Mouse (Mus musculus) cerebellum, adult (tissue): Measurements from ENCODE around the gene Arih2.

Experiments
- ATAC-seq: cut with Nextera tagmentation; 2 replicates; pipeline ENCODE4 v1.9.2; 2017; ENCODE audit warnings: mild to moderate bottlenecking, moderate library complexity, mixed read lengths; ENCODE audit not compliant: insufficient number of reproducible peaks, low FRiP score, low TSS enrichment

Arih2 gene

GRCm38 (mm10) chr9:108591462-108591861 lies 57.7 kb downstream of the Arih2 start:
- no peak for ATAC-seq

DNA sequence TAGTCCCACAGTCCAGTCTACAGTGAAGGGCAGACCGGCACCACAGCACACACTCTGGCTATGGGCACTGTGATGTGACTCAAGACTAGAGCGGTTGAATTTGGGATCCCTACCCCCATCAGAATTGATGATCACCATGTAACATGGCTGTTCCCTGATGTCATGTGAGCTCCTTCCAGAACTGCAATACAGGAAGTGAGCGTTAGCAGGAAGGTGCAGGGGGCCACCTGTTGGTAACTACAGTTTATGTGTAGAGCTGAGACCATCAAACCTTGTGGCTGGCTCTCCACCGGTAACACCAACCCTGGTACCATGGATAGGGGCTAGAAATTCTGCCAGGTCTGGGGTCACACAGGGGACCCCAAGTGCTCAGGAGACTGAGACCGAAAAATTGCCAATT lies 60.0 kb downstream of the Arih2 start:
- ATAC-seq = no peak

GRCm38 (mm10) chr9:108587571-108588180 lies 61.5 kb downstream of the Arih2 start:
- peak; percentile 82 for ATAC-seq

GRCm38 (mm10) chr9:108579344-108579690 lies 69.9 kb downstream of the Arih2 start:
- ATAC-seq = no peak

GRCm38 (mm10) chr9:108578545-108579343 lies 70.4 kb downstream of the Arih2 start, which contains the start of gene Wdr6:
Gene Wdr6, minus strand, starts transcription at chr9:108578739.
- peak; percentile 77 for ATAC-seq

DNA sequence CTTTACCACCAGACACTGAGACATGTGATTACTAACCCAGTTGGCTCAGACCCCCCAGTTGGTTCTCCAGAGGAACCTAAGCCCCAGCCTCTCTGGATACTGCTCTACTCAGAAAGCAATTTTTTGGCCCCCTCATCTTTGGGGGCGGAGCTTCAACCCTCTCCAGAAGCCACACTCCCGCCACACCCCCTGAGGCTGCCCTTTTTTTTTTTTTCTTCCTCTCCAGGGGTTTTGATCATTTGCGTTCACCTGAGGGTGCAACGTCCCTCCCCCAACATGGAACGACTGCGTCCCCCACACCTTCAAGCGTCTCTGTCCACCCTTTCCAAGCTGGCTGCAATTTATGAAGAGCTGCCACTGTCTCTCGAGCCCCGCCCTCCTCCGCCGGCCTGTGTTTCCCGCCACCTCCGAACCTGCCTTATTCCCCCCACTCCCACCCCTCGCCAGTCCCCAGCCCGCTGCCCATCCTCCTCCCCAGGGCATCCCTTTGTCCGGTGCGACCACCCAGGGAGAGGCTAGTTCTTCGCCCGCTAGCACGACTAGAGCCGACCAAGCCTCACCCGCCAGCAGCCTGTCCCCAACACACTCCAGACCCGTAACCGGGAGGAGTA lies 71.1 kb downstream of the Arih2 start:
- 0 out of 2 replicates have a peak, but pooled peaks have one; percentile 6 for ATAC-seq

DNA sequence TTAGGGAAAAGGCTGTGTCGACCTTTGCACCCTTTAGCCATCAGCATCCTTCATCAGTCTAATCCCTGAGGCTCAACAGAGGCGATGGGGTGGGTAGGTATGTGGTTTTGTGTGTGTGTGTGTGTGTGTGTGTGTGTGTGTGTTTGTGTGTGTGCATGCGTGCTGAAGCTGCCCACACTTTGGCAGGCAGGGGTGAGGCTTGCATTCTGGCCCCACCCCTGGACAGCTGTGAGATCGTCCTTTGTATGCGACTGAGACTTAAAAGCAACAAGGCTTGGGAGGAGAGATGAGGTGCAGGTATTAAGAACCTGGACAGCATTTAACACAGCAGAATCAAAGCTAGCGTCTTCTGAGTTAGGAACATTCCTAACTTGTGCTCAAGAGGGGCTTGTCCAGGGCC lies 72.2 kb downstream of the Arih2 start:
- ATAC-seq = no peak

DNA sequence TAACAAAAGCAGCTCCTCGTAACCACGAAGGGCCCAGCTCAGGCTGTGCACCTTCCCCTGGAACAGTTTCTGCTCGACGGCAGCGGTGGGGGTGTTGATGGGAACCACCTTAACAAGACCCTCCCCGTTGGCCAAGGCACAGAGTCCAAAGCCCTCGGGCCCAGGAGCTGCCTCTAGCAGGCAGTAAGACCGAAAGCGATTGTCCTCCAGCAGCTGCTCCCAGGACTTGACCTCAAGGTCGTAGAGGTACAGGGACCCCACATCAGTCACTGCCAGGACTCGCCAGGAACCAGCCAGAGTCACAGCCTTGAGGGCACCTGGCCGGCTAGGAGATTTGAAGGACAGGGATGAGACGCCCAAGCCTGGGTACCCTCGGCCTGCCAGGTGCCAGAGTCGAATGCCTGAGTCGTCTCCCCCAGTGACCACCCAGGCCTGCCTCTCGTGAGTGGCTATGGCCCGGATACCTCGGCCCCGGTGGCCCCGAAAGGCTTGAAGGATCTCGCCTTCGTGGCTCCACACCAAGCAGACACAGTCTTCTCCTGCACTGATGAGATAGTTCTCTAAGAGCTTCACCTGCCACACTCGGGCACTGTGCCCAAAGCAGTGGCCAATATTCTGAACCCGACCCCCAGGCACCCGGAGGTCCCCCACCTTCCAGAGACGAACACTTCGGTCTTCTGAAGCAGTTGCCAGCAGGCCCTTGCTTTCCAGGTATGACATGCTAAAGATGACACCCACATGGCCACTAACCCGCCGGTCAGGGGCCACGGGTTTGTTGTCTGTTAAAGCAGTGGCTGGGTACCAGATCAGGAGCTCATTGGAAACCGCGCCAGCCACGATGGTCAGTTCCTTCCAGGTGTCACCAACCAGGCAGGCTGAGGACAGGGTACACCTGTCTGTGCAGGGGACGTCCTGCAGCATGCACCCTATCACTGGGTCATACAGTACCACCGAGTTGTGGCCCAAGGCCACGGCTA lies 73.6 kb downstream of the Arih2 start:
- ATAC-seq = no peak

GRCm38 (mm10) chr9:108574921-108575320 lies 74.3 kb downstream of the Arih2 start:
- no peak for ATAC-seq

GRCm38 (mm10) chr9:108573774-108574690 lies 75.2 kb downstream of the Arih2 start:
- no peak for ATAC-seq

- ATAC-seq = no peak
These were observed 76.9 kb downstream of the Arih2 start for GRCm38 (mm10) chr9:108572321-108572720.

DNA sequence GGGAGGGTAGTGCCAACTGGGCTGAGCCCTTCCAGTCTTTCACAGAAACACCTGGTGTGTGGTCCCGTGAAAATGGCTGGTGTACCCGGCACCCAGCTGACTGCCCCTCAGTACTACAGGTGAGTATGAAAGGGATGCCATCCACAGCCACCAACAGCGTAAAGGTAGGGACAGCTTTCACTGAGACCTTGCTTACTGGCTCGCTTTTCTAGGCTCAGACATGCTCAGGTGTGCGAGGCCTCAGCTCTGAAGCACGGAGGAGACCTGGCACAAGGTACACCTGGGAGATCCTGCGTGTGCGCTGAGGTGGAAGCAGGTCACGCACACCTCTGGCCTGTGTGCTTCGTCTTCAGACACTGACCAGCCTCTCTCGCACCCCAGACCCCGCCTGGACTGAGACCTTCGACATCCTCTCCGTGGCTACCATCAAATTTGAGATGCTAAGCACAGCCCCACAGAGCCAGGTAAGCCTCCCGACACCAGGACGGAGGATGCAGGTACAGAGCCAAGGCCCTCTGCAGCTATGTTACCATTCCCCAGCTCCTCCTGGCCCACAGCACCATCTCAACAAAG lies 77.7 kb downstream of the Arih2 start:
- no peak for ATAC-seq

GRCm38 (mm10) chr9:108570207-108570896 lies 78.8 kb downstream of the Arih2 start:
- ATAC-seq = no peak

DNA sequence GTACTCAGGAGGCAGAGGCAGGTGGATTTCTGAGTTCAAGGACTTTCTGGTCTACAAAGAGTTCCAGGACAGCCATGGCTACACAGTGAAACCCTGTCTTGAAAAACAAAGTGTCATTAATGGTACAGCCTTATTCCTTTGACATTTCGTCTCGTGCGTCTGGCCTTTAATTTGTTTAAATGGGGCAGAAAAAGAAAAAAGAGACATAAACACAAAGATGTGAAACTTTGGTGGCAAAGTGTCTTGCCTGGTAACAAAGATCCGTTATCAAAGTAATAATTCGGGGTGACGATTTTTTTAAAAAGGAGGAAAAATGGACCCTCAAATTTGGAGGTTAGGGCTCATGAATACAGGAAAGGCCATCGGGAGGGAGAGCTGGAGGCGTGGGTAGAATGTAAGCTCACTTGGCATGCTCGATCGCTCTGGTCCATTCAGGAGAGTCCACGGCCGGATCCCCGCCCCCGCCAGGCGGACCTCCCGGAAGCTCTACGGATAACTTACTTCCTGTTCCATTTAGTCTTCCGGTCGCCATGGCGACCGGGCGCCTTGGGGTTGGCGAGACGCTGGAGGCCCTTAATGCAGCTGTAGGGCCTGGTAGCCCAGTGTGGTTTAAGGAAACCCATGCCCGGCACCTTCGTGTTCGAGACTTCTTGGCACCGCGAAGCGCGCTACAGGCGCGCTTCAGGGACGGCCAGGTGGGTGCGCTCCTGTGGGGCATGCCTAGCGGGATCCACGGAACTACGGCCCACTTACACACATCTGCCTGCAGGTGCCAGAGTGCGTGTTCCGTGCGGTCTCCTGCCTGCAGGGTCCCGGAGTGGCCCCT lies 79.6 kb downstream of the Arih2 start, which contains the start of gene Dalrd3:
Dalrd3 (plus strand) TSS at position 506 of the 826 bp plus-strand sequence.
- 0 out of 2 replicates have a peak, but pooled peaks have one; percentile 47 for ATAC-seq

DNA sequence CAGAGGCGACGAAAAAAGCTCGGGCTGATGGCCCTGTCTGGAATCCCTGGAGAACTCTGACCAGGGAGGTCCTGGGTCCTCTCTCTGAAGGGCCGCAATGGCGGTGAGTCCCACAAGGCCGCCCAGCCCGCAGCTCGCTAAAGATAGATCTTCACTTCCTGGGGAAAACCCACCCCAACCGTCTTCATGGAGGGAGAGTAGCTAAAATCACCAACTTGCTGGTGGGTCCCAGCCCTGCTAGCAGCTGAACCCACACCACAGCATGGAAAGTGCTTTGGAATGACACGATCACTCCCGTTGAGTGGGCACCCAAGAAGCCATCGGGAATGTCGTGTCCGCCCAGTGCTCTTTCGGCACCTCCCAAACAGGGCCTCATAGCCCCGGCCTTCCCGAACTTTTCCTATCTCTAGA lies 80.7 kb downstream of the Arih2 start:
- ATAC-seq = no peak

GRCm38 (mm10) chr9:108567931-108568419 lies 81.2 kb downstream of the Arih2 start:
- no peak for ATAC-seq
